ENCODE assay signal across 21 mouse cellular contexts in the genomic region with DNA sequence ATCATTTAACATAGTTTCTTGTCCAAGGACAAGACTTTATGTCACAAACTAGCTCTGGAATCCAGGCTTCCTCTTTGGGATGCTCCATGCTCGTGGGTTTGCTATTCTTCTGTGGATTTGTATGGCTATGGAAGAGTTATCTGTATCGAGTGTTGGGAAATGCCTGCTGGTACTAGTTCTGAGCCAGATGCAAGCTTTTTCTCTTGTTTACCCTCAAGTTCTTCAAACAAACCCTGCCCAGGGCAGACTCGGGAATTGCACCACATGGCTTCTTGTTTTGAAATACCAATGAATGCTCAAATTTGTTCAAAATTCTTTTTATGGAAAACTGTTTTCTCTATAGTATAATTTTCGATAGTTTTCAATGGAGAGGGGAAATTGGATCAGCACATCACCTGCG.
DNase-seq lines count a peak whose midpoint lies in the region; ATAC-seq and TF ChIP-seq lines count a peak whose summit lies in the region.
"Had no signal": no experiment of that assay in that cellular context is flagged by ENCODE, and none has a peak within 500 bp of the region (broad histone marks: within the 10 kb centered on the region; RNA-seq: fewer than 3 reads in every experiment).

No protein-coding gene starts in this region.

- TF ChIP-seq EP300 in liver, postnatal 0 days (IDR thresholded peaks at IDR 0.05; ENCODE audit: low read depth): no peak

- H3K79me2 ChIP-seq in liver, adult 2 months (ENCODE audit: control insufficient read depth, insufficient read depth, low read length): no peaks in the 10 kb centered on the region

- WGBS in liver, adult 2 months: 24% methylated on average over 5 of the region's 5 CpGs
- WGBS in liver, embryonic 11.5 days: 67% methylated on average over 5 of the region's 5 CpGs
- WGBS in liver, postnatal 0 days (ENCODE audit: insufficient replicate concordance): 49% methylated on average over 5 of the region's 5 CpGs
- 59% methylated on average over 5 of the region's 5 CpGs for WGBS in liver, embryonic 12.5 days (ENCODE audit: insufficient replicate concordance)

- ATAC-seq in liver, embryonic 11.5 days (replicated peaks; ENCODE audit: low FRiP score): no peak
- peak; percentile 61; the same call in 1 of the 2 replicates for ATAC-seq in liver, postnatal 0 days
- no peak for ATAC-seq in liver, embryonic 12.5 days
- ATAC-seq: activated CD4-positive, CD25-positive, alpha-beta regulatory T cell, adult 4 months; CD4-positive, CD25-positive, alpha-beta regulatory T cell, adult 4 months; Patski had no signal

- H3K9ac ChIP-seq in liver, adult 2 months (ENCODE audit: low read depth, low read length): no peak overlapping the region
- H3K9ac ChIP-seq in liver, embryonic 11.5 days (ENCODE audit: low read depth, low read length): no peak overlapping the region
- H3K9ac ChIP-seq in liver, postnatal 0 days (replicated peaks): no peak overlapping the region
- no peak overlapping the region for H3K9ac ChIP-seq in liver, embryonic 12.5 days

- TF ChIP-seq POLR2A in liver, adult 2 months (IDR thresholded peaks at IDR 0.05; ENCODE audit: extremely low read depth, insufficient read depth, low read length): no peak

- no peaks in the 10 kb centered on the region for H3K9me3 ChIP-seq in liver, embryonic 11.5 days (ENCODE audit: control insufficient read depth, low read length)
- no peaks in the 10 kb centered on the region; the same call in 1 of the 2 replicates for H3K9me3 ChIP-seq in liver, postnatal 0 days (ENCODE audit: low read length)
- no peaks in the 10 kb centered on the region for H3K9me3 ChIP-seq in liver, embryonic 12.5 days (replicated peaks)

- no peaks in the 10 kb centered on the region for H3K36me3 ChIP-seq in liver, adult 2 months (ENCODE audit: control insufficient read depth, insufficient read depth, low read length)
- H3K36me3 ChIP-seq in liver, embryonic 11.5 days (ENCODE audit: control insufficient read depth, insufficient read depth, low read length): no peaks in the 10 kb centered on the region
- no peaks in the 10 kb centered on the region for H3K36me3 ChIP-seq in liver, postnatal 0 days (replicated peaks; ENCODE audit: insufficient read depth, low read length)
- H3K36me3 ChIP-seq in liver, embryonic 12.5 days: no peaks in the 10 kb centered on the region
- H3K36me3 ChIP-seq: G1E had no signal

- peak; percentile 59 for DNase-seq in heart, adult 11 months
- no peak for DNase-seq in heart, adult 8-10 months (ENCODE audit: low spot score)
- DNase-seq in liver, adult 2 months (ENCODE audit: extremely low read depth, low read depth, low spot score): peak; percentile 90
- no peak for DNase-seq in liver, embryonic 11.5 days (ENCODE audit: low spot score)
- peak; percentile 15 for DNase-seq in liver, postnatal 0 days
- DNase-seq: adrenal gland, adult 2 months; adrenal gland, adult 8-10 months; adrenal gland, postnatal 10 days; adrenal gland, postnatal 14 days; adrenal gland, postnatal 25 days; adrenal gland, postnatal 36 days; B cell, adult 2 months; cerebellum, adult 11 months; cerebellum, adult 11-12 months; cerebellum, adult 18-20 months had no signal

- no peak overlapping the region for H3K4me3 ChIP-seq in liver, adult 2 months (ENCODE audit: insufficient read depth, low read depth, low read length)
- no peak overlapping the region for H3K4me3 ChIP-seq in liver, embryonic 11.5 days (ENCODE audit: low read depth, low read length)
- no peak overlapping the region for H3K4me3 ChIP-seq in liver, postnatal 0 days (ENCODE audit: low read depth, low read length)
- H3K4me3 ChIP-seq in liver, embryonic 12.5 days: no peak overlapping the region

- TF ChIP-seq CTCF in liver, adult 2 months (IDR thresholded peaks at IDR 0.05; ENCODE audit: low read depth, low read length): no peak
- TF ChIP-seq CTCF in liver, postnatal 0 days (IDR thresholded peaks at IDR 0.05; ENCODE audit: low read depth): no peak

- H3K27ac ChIP-seq in liver, adult 2 months (replicated peaks; ENCODE audit: insufficient read depth, low read depth, low read length): no peak overlapping the region
- no peak overlapping the region for H3K27ac ChIP-seq in liver, embryonic 11.5 days (ENCODE audit: low read depth, low read length)
- H3K27ac ChIP-seq in liver, postnatal 0 days (ENCODE audit: low read depth): no peak overlapping the region
- no peak overlapping the region for H3K27ac ChIP-seq in liver, embryonic 12.5 days

- peaks cover 1% of the 10 kb centered on the region; the same call in 1 of the 2 replicates for H3K4me1 ChIP-seq in liver, adult 2 months (ENCODE audit: control insufficient read depth, insufficient read depth, low read length)
- no peaks in the 10 kb centered on the region for H3K4me1 ChIP-seq in liver, embryonic 11.5 days (replicated peaks; ENCODE audit: control insufficient read depth, insufficient read depth, low read length)
- H3K4me1 ChIP-seq in liver, postnatal 0 days (ENCODE audit: insufficient read depth): 0 out of 2 replicates have a peak, but pooled peaks cover 4% of the 10 kb centered on the region
- H3K4me1 ChIP-seq in liver, embryonic 12.5 days: no peaks in the 10 kb centered on the region

- peaks cover 19% of the 10 kb centered on the region for H3K27me3 ChIP-seq in liver, adult 2 months (ENCODE audit: control insufficient read depth, insufficient read depth, low read length)
- no peaks in the 10 kb centered on the region for H3K27me3 ChIP-seq in liver, embryonic 11.5 days (replicated peaks; ENCODE audit: control insufficient read depth, insufficient read depth, low read length)
- no peaks in the 10 kb centered on the region for H3K27me3 ChIP-seq in liver, postnatal 0 days (ENCODE audit: insufficient read depth, low read length)
- no peaks in the 10 kb centered on the region for H3K27me3 ChIP-seq in liver, embryonic 12.5 days (replicated peaks)
- H3K27me3 ChIP-seq: CH12.LX had no signal

- H3K4me2 ChIP-seq in liver, embryonic 11.5 days: no peak overlapping the region
- H3K4me2 ChIP-seq in liver, postnatal 0 days (ENCODE audit: low read depth, low read length): no peak overlapping the region
- no peak overlapping the region for H3K4me2 ChIP-seq in liver, embryonic 12.5 days

Comparison
In these comparisons a context has a peak if more than half of its experiments do, and no peak if none do; other contexts are left out.
1. DNase-seq: peak in heart, adult 11 months (single experiment), liver, adult 2 months (single experiment) and liver, postnatal 0 days (single experiment); none in heart, adult 8-10 months (single experiment) and liver, embryonic 11.5 days (single experiment).